Mouse (Mus musculus) megakaryocyte, embryonic 14.5 days (primary cell): Measurements from ENCODE around the gene Zbtb8os.

ENCODE experiments used
- FLI1 ChIP-seq: IDR thresholded peaks from 2 replicates; pipeline ENCODE4 v1.6.1; 2012; ENCODE audit warnings: low read length, inconsistent platforms, mixed read lengths
- GATA1 ChIP-seq: IDR thresholded peaks from 3 replicates; pipeline ENCODE4 v1.6.1; 2012; ENCODE audit warnings: mixed read lengths, low read length, inconsistent platforms, borderline replicate concordance

GRCm38 (mm10) chr4:129289671-129290070 lies 45.8 kb upstream of the Zbtb8os start:
- TF ChIP-seq FLI1 (no peak), GATA1 (no peak)
